Mouse (Mus musculus) heart, postnatal 0 days (tissue): ENCODE data around the gene Edc4.

Experiments used
- CTCF ChIP-seq: IDR thresholded peaks from 2 replicates; pipeline ENCODE4 v1.5.1; 2016; ENCODE audit warnings: antibody characterized with exemption, control low read depth, low read depth
- EP300 ChIP-seq: IDR thresholded peaks from 2 replicates; pipeline ENCODE4 v1.6.1; 2016; ENCODE audit warnings: antibody characterized with exemption, low read depth

GRCm38 (mm10) chr8:105900180-105900940, 19.7 kb downstream of the Edc4 start, which contains the start of gene Pskh1:
- TF ChIP-seq EP300 (no peak), CTCF (no peak)
